Mouse (Mus musculus) lung, postnatal 10 days (tissue): ENCODE measurements around the gene Bri3.

Experiments used
- DNase-seq: peaks from one replicate; pipeline ENCODE4 v3.0.0; 2021

Bri3 gene

GRCm38 (mm10) chr5:144441831-144442271 lies 197.6 kb downstream of the Bri3 start:
- no peak for DNase-seq

- DNase-seq: no peak
Measured at GRCm38 (mm10) chr5:144446475-144447225, 202.4 kb downstream of the Bri3 start.

GRCm38 (mm10) chr5:144447226-144447616 lies 203.0 kb downstream of the Bri3 start:
- DNase-seq: no peak

GRCm38 (mm10) chr5:144447975-144448374 lies 203.7 kb downstream of the Bri3 start:
- no peak for DNase-seq

GRCm38 (mm10) chr5:144452776-144453455 lies 208.7 kb downstream of the Bri3 start:
- no peak for DNase-seq

GRCm38 (mm10) chr5:144457623-144458287 lies 213.5 kb downstream of the Bri3 start:
- DNase-seq: peak; percentile 25

GRCm38 (mm10) chr5:144466987-144467386 lies 222.8 kb downstream of the Bri3 start:
- DNase-seq: no peak

GRCm38 (mm10) chr5:144473056-144473455 lies 228.8 kb downstream of the Bri3 start:
- DNase-seq: no peak

- peak; percentile 2 for DNase-seq
Measured at GRCm38 (mm10) chr5:144479677-144480171, 235.5 kb downstream of the Bri3 start.

GRCm38 (mm10) chr5:144483659-144484375 lies 239.6 kb downstream of the Bri3 start:
- DNase-seq: no peak

- DNase-seq: peak; percentile 8
Measured at GRCm38 (mm10) chr5:144491308-144491707, 247.1 kb downstream of the Bri3 start.
